Mouse (Mus musculus): ENCODE measurements at regions not wholly inside any gene's neighbourhood (a gene's known extent, or its start where the extent isn't known, plus 50 kb on each side); places are given as distances from the start of the nearest gene placed in this dataset.
"Not testable (repeated sequence)": the region's sequence is repeated elsewhere in the genome, so short reads cannot be mapped to it uniquely, and the experiment has no call there.

GRCm38 (mm10) chr3:111402135-111402534 lies 1151.3 kb upstream of the Prmt6 start:
- no peak for DNase-seq

DNA sequence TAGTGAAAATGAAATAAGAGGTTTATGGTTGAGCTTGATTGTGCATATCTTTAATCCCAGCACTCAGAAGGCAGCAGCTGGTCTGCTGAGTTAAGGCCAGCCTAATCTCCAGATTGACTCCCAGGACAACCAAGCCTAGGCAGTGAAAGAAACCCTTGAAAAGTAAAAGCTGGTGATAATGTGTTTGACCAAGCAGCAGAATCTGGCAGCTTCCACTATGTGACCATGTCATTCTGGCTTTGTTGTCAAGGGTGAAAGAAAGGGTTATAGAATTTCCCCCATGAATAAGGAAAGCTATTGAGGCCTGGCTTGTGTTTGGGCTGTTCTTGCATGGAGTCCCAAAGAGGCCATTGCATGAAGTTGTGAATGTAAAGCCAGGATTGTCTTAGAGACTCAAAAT lies 1142.3 kb upstream of the Prmt6 start:
- DNase-seq = no peak

GRCm38 (mm10) chr3:111392713-111393112 lies 1141.9 kb upstream of the Prmt6 start:
- DNase-seq = not testable (repeated sequence)

- no peak for DNase-seq
Measured at GRCm38 (mm10) chr3:111386745-111387144, 1135.9 kb upstream of the Prmt6 start.

DNA sequence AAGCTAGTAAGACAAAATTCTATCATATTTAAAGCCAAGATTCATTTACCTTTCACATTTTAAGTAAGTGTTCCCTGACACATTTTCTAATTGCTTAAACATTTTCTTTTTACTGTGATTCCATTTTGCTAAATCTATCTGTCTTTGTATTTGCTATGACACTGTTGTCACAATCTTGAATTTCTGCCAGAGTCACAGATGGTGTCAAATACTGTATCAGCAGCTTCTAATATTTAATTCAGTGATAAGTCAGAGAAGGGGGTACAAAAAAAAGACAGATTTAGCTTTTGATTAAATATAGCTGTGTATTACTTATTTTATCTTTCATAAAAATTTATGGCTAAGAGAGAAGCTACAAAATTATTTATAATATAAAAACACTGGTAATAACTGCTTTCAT lies 1135.5 kb upstream of the Prmt6 start:
- DNase-seq = peak; percentile 7 to 41

DNA sequence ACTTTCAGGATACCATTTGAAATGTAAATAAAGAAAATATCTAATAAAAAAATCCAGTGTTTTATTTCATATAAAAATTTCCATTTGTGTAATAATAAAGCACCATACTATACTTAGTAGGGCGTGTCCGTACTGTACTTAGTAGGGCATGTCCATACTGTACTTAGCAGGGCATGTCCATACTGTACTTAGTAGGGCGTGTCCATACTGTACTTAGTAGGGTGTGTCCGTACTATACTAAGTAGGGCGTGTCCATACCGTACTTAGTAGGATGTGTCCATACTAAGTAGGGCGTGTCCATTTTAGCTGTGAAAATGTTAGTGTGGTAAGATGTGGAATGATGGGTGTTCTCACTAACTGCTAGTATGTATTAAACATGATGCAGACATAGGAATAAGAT lies 1134.8 kb upstream of the Prmt6 start:
- DNase-seq = no peak

- DNase-seq = no peak
Measured at GRCm38 (mm10) chr3:111371259-111371658, 1120.5 kb upstream of the Prmt6 start.

GRCm38 (mm10) chr3:111338247-111338646 lies 1087.4 kb upstream of the Prmt6 start:
- DNase-seq = no peak

DNA sequence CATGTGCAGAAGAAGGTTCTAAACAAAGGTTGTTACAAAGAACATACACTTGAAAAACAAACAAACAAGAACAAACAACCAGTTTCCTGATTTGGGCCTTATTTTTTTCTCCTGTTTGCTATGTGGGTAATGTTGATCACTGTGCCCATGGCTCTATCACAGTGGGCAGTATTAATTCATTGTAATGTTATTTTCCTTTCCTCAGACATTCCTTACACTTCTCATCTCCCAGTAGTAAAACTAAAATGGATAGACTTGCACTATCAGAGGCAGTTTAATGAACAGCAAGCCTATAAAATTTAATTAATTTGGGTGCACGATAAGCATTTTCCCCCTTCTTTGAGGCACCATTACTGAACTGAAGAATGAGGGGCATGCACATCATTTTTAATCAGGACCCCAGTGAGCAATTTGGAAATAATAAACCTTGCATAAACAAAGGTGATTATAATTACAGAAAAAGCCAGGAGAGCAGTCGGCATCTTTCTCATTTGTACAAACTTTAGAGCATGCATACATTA lies 1040.3 kb upstream of the Prmt6 start:
- DNase-seq = no peak

- no peak for DNase-seq
Measured at GRCm38 (mm10) chr3:111281584-111281983, 1030.8 kb upstream of the Prmt6 start.
